In the genomic region with DNA sequence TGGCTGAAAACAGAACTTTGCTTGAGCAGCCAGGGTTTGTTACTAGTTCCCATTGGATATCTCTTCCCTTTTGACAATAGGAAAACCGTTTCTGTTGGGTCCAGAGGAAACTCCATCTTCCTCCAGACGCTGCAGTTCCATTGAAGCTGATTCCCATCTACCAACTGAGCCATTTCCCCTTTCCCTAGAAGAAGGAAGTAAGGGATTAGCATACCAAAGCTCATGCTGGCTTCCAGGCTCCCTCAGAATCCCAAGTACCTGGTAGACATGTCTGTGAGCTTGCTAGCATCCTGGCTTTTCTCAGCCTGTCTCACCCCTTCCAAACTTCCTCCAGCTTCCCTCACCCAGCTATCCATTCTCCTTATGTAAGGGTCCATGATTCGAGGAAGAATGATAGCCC, we compare ENCODE assay signal across 25 mouse cellular contexts. TPM values are rescaled to one million over a fixed set of nuclear protein-coding genes. Genes with fewer than 3 reads are reported as not detected.
DNase-seq lines count a peak whose midpoint lies in the region; ATAC-seq and TF ChIP-seq lines count a peak whose summit lies in the region.
"Had no signal": no experiment of that assay in that cellular context is flagged by ENCODE, and none has a peak within 500 bp of the region (broad histone marks: within the 10 kb centered on the region; RNA-seq: fewer than 3 reads in every experiment).

No protein-coding gene starts in this region.

- H3K27ac ChIP-seq in heart, embryonic 10.5 days: no peak overlapping the region
- H3K27ac ChIP-seq in lung, embryonic 14.5 days (ENCODE audit: low read depth): peak overlapping the region; percentile 24; the same call in 1 of the 2 replicates
- no peak overlapping the region for H3K27ac ChIP-seq in hindbrain, embryonic 13.5 days
- H3K27ac ChIP-seq: embryonic facial prominence, embryonic 15.5 days; forebrain, embryonic 10.5 days; gastrocnemius, adult 2 months; heart, embryonic 13.5 days; hindbrain, embryonic 14.5 days; intestine, embryonic 15.5 days had no signal

- ATAC-seq in lung, embryonic 14.5 days (ENCODE audit: insufficient read depth): no peak
- ATAC-seq in activated CD4-positive, CD25-positive, alpha-beta regulatory T cell, adult 4 months: no peak
- ATAC-seq in hindbrain, embryonic 13.5 days (ENCODE audit: low FRiP score): no peak
- ATAC-seq: forebrain, embryonic 14.5 days; Patski had no signal

- no peaks in the 10 kb centered on the region for H3K9me3 ChIP-seq in heart, embryonic 10.5 days
- no peaks in the 10 kb centered on the region for H3K9me3 ChIP-seq in lung, embryonic 14.5 days (ENCODE audit: low read depth, low read length)
- H3K9me3 ChIP-seq in E14TG2a.4 (ENCODE audit: low read length): no peaks in the 10 kb centered on the region
- no peaks in the 10 kb centered on the region for H3K9me3 ChIP-seq in hindbrain, embryonic 13.5 days
- H3K9me3 ChIP-seq: embryonic facial prominence, embryonic 15.5 days; forebrain, embryonic 10.5 days; heart, embryonic 13.5 days; intestine, embryonic 15.5 days had no signal

- H3K9ac ChIP-seq in lung, embryonic 14.5 days: no peak overlapping the region
- no peak overlapping the region for H3K9ac ChIP-seq in hindbrain, embryonic 13.5 days
- H3K9ac ChIP-seq: embryonic facial prominence, embryonic 15.5 days; heart, embryonic 13.5 days; hindbrain, embryonic 14.5 days; intestine, embryonic 15.5 days had no signal

- no peak for TF ChIP-seq POLR2A in lung, adult 2 months (IDR thresholded peaks at IDR 0.05; ENCODE audit: borderline replicate concordance, extremely low read depth, low read depth, low read length)

- no peak overlapping the region for H3K4me3 ChIP-seq in heart, embryonic 10.5 days
- no peak overlapping the region for H3K4me3 ChIP-seq in lung, embryonic 14.5 days (ENCODE audit: low read depth, low read length)
- no peak overlapping the region for H3K4me3 ChIP-seq in lung, adult 2 months (replicated peaks; ENCODE audit: extremely low read depth, low read depth, low read length)
- H3K4me3 ChIP-seq in E14TG2a.4 (replicated peaks; ENCODE audit: low read length): peak overlapping the region; percentile 62
- no peak overlapping the region for H3K4me3 ChIP-seq in hindbrain, embryonic 13.5 days
- H3K4me3 ChIP-seq: embryonic facial prominence, embryonic 15.5 days; erythroblast, embryonic 14.5 days; forebrain, embryonic 10.5 days; gastrocnemius, adult 2 months; heart, embryonic 13.5 days; intestine, embryonic 15.5 days had no signal

- 44% methylated on average over 3 of the region's 3 CpGs for WGBS in heart, embryonic 10.5 days
- 68% methylated on average over 3 of the region's 3 CpGs for WGBS in lung, embryonic 14.5 days
- 46% methylated on average over 3 of the region's 3 CpGs for WGBS in lung, adult 2 months
- WGBS in hindbrain, embryonic 13.5 days: 70% methylated on average over 3 of the region's 3 CpGs

- DNase-seq in heart, embryonic 10.5 days (ENCODE audit: low spot score): peak; percentile 19
- no peak for DNase-seq in heart, postnatal 10 days
- no peak for DNase-seq in lung, embryonic 14.5 days
- DNase-seq in lung, adult 2 months: no peak
- DNase-seq in ES-CJ7 (ENCODE audit: low read depth, low spot score): peak; percentile 68
- DNase-seq: adrenal gland, postnatal 10 days; cerebellum, adult 11 months; cerebellum, adult 8-10 months; cerebellum, postnatal 14 days; embryo, embryonic 11 days; gastrocnemius, adult 2 months; gastrocnemius, postnatal 25 days had no signal

- no peak overlapping the region for H3K4me2 ChIP-seq in lung, embryonic 14.5 days
- H3K4me2 ChIP-seq in hindbrain, embryonic 13.5 days: no peak overlapping the region
- H3K4me2 ChIP-seq: embryonic facial prominence, embryonic 15.5 days; heart, embryonic 13.5 days; hindbrain, embryonic 14.5 days; intestine, embryonic 15.5 days had no signal

- H3K4me1 ChIP-seq in heart, embryonic 10.5 days: peaks cover 15% of the 10 kb centered on the region
- H3K4me1 ChIP-seq in lung, embryonic 14.5 days (ENCODE audit: insufficient read depth): 0 out of 2 replicates have a peak, but pooled peaks cover 5% of the 10 kb centered on the region
- H3K4me1 ChIP-seq in lung, adult 2 months (ENCODE audit: control insufficient read depth, insufficient read depth, low read length): peaks cover 12% of the 10 kb centered on the region
- H3K4me1 ChIP-seq in E14TG2a.4 (replicated peaks; ENCODE audit: low read depth, low read length): peaks cover 93% of the 10 kb centered on the region
- H3K4me1 ChIP-seq in hindbrain, embryonic 13.5 days (replicated peaks): peaks cover 18% of the 10 kb centered on the region
- H3K4me1 ChIP-seq: intestine, embryonic 15.5 days had no signal

- no peak for TF ChIP-seq CTCF in lung, embryonic 14.5 days (IDR thresholded peaks at IDR 0.05; ENCODE audit: low read depth)
- TF ChIP-seq CTCF in lung, adult 2 months (IDR thresholded peaks at IDR 0.05; ENCODE audit: insufficient read depth, low read length): no peak
- no peak for TF ChIP-seq CTCF in E14TG2a.4 (conservative IDR thresholded peaks at IDR 0.05; ENCODE audit: low read length)

- H3K27me3 ChIP-seq in heart, embryonic 10.5 days (ENCODE audit: insufficient read depth, poor library complexity, severe bottlenecking): no peaks in the 10 kb centered on the region
- H3K27me3 ChIP-seq in lung, embryonic 14.5 days (ENCODE audit: insufficient read depth, low read length): no peaks in the 10 kb centered on the region
- H3K27me3 ChIP-seq in E14TG2a.4 (ENCODE audit: insufficient read depth, low read length): no peaks in the 10 kb centered on the region
- no peaks in the 10 kb centered on the region for H3K27me3 ChIP-seq in hindbrain, embryonic 13.5 days
- H3K27me3 ChIP-seq: CH12.LX; embryonic facial prominence, embryonic 15.5 days; heart, embryonic 13.5 days; intestine, embryonic 15.5 days; Patski had no signal

- intact Hi-C loops in heart, postnatal 10 days (cut with DNase I): loop anchor here (2.0 kb wide), 2 partner anchors 14 to 44 kb away; no protein-coding TSS in a partner anchor

- H3K36me3 ChIP-seq in heart, embryonic 10.5 days: no peaks in the 10 kb centered on the region
- no peaks in the 10 kb centered on the region for H3K36me3 ChIP-seq in lung, embryonic 14.5 days (ENCODE audit: insufficient read depth)
- peaks cover 12% of the 10 kb centered on the region for H3K36me3 ChIP-seq in E14TG2a.4 (ENCODE audit: insufficient read depth, low read length)
- no peaks in the 10 kb centered on the region for H3K36me3 ChIP-seq in hindbrain, embryonic 13.5 days
- H3K36me3 ChIP-seq: embryonic facial prominence, embryonic 15.5 days; heart, embryonic 13.5 days; intestine, embryonic 15.5 days had no signal

RNA-seq across cellular contexts. Expression of gene Dcbld1, which starts 45.4 kb away (rescaled TPM):
- polyA plus RNA-seq in heart, embryonic 10.5 days (2016; fragmentation: Nextera tagmentation; extraction: Ambion mirVana): 9.9 and 17.0 TPM in 2 replicates
- total RNA-seq in heart, postnatal 10 days (2021): 1 to 10 TPM; 8.6 TPM
- 23.4 and 24.5 TPM in 2 replicates for polyA plus RNA-seq in lung, embryonic 14.5 days (2014; fragmentation: Nextera tagmentation; extraction: Ambion mirVana)
- 7.7 and 8.2 TPM in 2 replicates for polyA plus RNA-seq in lung, adult 2 months (2012; rRNA removed)
- under 1 TPM in 1 of 2 experiments, not detected in 1; 0.07 TPM for polyA plus RNA-seq in activated CD4-positive, CD25-positive, alpha-beta regulatory T cell, adult 4 months (2017; shearing (Covaris generic))
- polyA plus RNA-seq in hindbrain, embryonic 13.5 days (2015; fragmentation: Nextera tagmentation; extraction: Ambion mirVana): 21.8 and 25.3 TPM in 2 replicates
- total RNA-seq: common myeloid progenitor, adult 5-6 weeks had no signal

Comparison
In these comparisons a context has a peak if more than half of its experiments do, and no peak if none do; other contexts are left out.
1. DNase-seq: peak in heart, embryonic 10.5 days (single experiment) and ES-CJ7 (single experiment); none in heart, postnatal 10 days (0 of 2), lung, embryonic 14.5 days (single experiment) and lung, adult 2 months (single experiment).